Mouse (Mus musculus): Measurements from ENCODE around the gene Olfr1336. TPM values are rescaled to one million over a fixed set of nuclear protein-coding genes. Genes with fewer than 3 reads are reported as not detected.

The Olfr1336 gene
- polyA plus RNA-seq (2015; fragmentation: Nextera tagmentation; extraction: Ambion mirVana) = not detected in 2 replicates

DNA sequence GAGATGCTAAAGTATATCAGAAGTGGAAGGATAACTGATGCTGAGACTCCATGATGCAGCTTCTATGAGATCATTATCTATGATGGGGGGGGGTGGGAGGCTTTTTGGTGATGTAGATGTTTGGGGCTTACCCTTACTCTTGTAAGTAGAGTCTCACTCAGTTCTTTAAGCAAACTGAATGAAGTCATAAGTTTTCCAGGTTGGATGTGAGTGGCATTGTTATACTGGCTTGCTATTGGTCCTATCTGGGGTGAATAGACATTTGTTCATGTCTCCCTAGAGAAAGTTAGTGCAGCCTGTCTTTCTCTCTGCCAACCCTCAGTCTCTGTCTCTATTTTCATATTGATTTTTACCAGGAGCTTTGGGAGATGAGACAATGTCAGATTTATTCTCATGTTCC is at the start of gene Olfr1336:
Olfr1336 (plus strand) TSS at position 301 of the 400 bp plus-strand sequence.

DNA sequence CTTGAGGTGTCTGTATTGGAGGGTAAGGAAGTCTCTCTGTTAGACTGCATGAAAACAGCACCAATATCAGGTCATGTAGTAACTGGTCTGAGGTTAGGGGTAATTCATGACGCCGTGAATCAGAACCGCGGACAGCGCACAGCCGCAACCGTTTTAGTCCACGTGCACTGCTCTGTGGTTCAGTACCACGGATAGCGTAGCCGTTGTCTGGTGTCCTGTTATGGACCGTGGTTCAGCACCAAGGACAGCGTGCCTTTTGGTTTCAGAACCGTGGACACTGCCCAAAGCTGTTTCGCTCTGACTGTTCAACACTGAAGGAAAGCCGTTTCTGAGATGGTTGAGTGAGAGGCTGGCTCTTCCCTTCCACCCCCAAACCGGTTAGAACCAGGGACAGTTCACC is 45.9 kb upstream of the Olfr1336 start, which contains the start of gene Gm20715:
Gm20715 (plus strand) TSS at position 235 of the 400 bp plus-strand sequence.

DNA sequence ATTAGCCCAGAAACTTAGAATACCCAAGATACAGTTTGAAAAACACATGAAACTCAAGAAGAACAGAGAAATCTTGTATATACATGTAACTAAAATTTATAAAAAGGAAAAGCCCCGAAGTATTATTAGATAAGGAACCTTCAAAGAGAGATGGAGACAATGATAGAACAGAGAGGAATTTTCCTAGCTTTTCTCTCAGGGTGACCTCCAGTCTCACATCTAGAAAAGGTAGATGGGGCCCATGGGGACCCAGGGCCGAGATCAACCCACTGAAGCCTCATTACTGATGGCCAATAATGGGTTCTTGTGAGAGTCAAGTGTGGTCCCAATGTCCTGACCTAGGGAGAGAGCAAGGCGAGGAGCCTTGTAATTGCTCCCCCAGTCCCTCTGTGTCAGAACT is 17.6 kb upstream of the Olfr1336 start, which contains the start of gene Olfr1344:
Olfr1344 (plus strand) TSS at position 301 of the 400 bp plus-strand sequence.

DNA sequence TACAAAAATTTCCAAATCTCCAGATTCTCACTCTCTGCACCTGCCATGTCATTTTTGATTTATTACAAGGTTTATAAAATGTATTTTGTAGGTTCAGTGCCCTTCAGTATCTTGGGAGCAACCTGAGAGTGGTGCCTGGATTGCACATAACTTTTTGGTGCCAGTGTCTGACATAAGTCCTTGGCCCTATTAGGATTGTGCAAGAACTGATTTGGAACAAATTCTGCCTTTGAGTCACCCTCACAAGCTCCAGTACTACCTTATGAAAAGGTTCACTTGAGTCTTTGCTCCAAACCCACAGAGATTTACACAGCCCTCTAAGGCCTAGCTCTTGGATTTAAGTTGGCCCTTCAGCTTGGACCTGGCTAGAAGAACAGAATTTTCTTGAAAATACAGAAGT is 11.0 kb downstream of the Olfr1336 start, which contains the start of gene Olfr1346:
Olfr1346 (plus strand) TSS at position 151 of the 400 bp plus-strand sequence.

DNA sequence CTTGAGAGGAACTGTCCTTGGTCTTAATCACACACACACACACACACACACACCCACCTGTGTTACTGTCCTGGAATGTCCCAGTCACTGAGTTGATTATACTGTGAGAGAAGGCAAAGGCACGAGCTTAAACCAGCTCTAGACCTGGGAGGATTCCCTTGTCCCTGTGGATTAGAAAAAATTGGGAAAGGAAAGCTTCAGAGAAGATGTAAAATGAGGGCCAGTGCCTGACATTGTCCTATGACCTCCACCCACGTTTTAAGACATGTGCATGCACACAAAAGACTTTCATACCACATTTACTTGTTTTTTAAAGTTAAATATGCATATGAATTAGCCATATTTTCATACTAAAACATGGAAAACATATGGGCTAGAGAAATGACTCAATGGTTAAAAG is 30.9 kb downstream of the Olfr1336 start, which contains the start of gene Olfr5:
Olfr5 (minus strand) TSS at position 101 of the 400 bp plus-strand sequence.

DNA sequence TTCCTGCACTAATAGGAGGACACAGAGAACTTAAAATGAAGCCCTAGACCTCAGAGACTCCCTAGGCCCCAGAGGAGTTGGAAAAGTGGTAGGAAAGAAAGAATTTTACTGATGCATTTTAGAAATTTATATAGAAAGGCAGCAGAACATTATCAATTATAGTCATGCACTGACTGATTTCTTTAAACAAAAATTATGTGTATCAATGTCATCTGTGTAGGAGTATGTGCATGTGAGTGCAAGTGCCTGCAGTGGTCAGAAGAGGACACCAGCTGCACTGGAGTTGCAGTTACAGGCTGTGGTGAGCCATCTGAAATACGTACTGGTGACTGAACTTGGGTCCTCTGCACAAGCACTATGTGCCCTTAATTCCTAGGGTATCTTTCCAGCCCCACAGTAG is 43.7 kb downstream of the Olfr1336 start, which contains the start of gene Olfr1347:
Olfr1347 (minus strand) TSS at position 101 of the 400 bp plus-strand sequence.

DNA sequence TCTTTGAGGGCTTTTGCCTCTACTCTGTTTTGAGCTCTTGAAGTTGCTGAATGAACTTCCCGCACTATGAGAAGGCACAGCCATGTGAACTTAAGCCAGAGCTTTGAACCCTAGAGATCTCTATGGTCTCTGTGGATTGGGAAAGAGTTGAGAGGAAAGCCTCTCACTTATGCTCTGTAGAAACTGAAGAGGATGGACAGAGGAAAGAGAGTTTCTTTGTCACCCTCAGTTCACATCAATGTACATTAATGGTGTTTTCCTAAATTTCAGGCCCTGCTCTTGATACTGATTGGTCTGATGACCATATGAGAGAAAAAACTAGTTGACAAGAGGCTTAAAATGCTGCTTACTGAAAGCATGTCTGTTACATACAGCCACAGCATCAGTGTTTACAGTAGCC is 52.7 kb downstream of the Olfr1336 start, which contains the start of gene Olfr1348:
Olfr1348 (minus strand) TSS at position 101 of the 400 bp plus-strand sequence.

Other genes starting within 250 kb of the Olfr1336 start
- gene Zscan5b, start 233.9 kb upstream of the Olfr1336 start, polyA plus RNA-seq (2015; fragmentation: Nextera tagmentation; extraction: Ambion mirVana) = not detected in 2 replicates
- not detected in 2 replicates for gene Epp13, start 203.5 kb upstream of the Olfr1336 start, polyA plus RNA-seq (2015; fragmentation: Nextera tagmentation; extraction: Ambion mirVana)
- gene Zfp667, start 169.6 kb upstream of the Olfr1336 start, polyA plus RNA-seq (2015; fragmentation: Nextera tagmentation; extraction: Ambion mirVana) = 7.5 and 11.8 TPM in 2 replicates
- 1.4 and 2.3 TPM in 2 replicates for gene Zfp583, start 124.9 kb upstream of the Olfr1336 start, polyA plus RNA-seq (2015; fragmentation: Nextera tagmentation; extraction: Ambion mirVana)
- gene Gm3854, start 112.4 kb upstream of the Olfr1336 start, polyA plus RNA-seq (2015; fragmentation: Nextera tagmentation; extraction: Ambion mirVana) = 0.18 and 0.34 TPM in 2 replicates
- 0.63 and 1.4 TPM in 2 replicates for gene Zfp78, start 92.9 kb upstream of the Olfr1336 start, polyA plus RNA-seq (2015; fragmentation: Nextera tagmentation; extraction: Ambion mirVana)
- 6.1 and 6.8 TPM in 2 replicates for gene Zfp28, start 72.9 kb upstream of the Olfr1336 start, polyA plus RNA-seq (2015; fragmentation: Nextera tagmentation; extraction: Ambion mirVana)
- gene Smim17, start 57.5 kb upstream of the Olfr1336 start, polyA plus RNA-seq (2015; fragmentation: Nextera tagmentation; extraction: Ambion mirVana) = not detected in 2 replicates
- gene Gm20715, start 45.9 kb upstream of the Olfr1336 start, polyA plus RNA-seq (2015; fragmentation: Nextera tagmentation; extraction: Ambion mirVana) = not detected in 2 replicates
- not detected in 2 replicates for gene Olfr1344, start 17.5 kb upstream of the Olfr1336 start, polyA plus RNA-seq (2015; fragmentation: Nextera tagmentation; extraction: Ambion mirVana)
- not detected in 2 replicates for gene Olfr1346, start 10.9 kb downstream of the Olfr1336 start, polyA plus RNA-seq (2015; fragmentation: Nextera tagmentation; extraction: Ambion mirVana)
- not detected in 2 replicates for gene Olfr5, start 30.8 kb downstream of the Olfr1336 start, polyA plus RNA-seq (2015; fragmentation: Nextera tagmentation; extraction: Ambion mirVana)
- gene Olfr1347, start 43.6 kb downstream of the Olfr1336 start, polyA plus RNA-seq (2015; fragmentation: Nextera tagmentation; extraction: Ambion mirVana) = not detected in 2 replicates
- not detected in 2 replicates for gene Olfr1348, start 52.6 kb downstream of the Olfr1336 start, polyA plus RNA-seq (2015; fragmentation: Nextera tagmentation; extraction: Ambion mirVana)
- gene Olfr1349, start 66.8 kb downstream of the Olfr1336 start, polyA plus RNA-seq (2015; fragmentation: Nextera tagmentation; extraction: Ambion mirVana) = not detected in 2 replicates
- not detected in 2 replicates for gene Olfr1350, start 108.7 kb downstream of the Olfr1336 start, polyA plus RNA-seq (2015; fragmentation: Nextera tagmentation; extraction: Ambion mirVana)
- 27.3 and 34.9 TPM in 2 replicates for gene Zim1, start 240.3 kb downstream of the Olfr1336 start, polyA plus RNA-seq (2015; fragmentation: Nextera tagmentation; extraction: Ambion mirVana)

Measured in skeletal muscle tissue, postnatal 0 days (tissue).